Mouse (Mus musculus) G1E (cell line): ENCODE data around the gene Trpv4. TPM values are rescaled to one million over a fixed set of nuclear protein-coding genes. Genes with fewer than 3 reads are reported as not detected.
A peak's percentile ranks its signal among the peaks of the same experiment; 100 is the strongest.

Experiments
- ATAC-seq: 2 replicates; pipeline ENCODE4 v1.8.0; 2016; ENCODE audit warnings: mild to moderate bottlenecking; ENCODE audit not compliant: insufficient number of reproducible peaks, poor library complexity, low FRiP score, severe bottlenecking; ENCODE audit errors: extremely low read depth
- DNase-seq: peaks from one replicate; pipeline ENCODE4 v3.0.0; 2012; ENCODE audit warnings: low spot score
- H3K27me3 ChIP-seq: 2 replicates; pipeline ENCODE4 v1.6.1; 2012; ENCODE audit warnings: mild to moderate bottlenecking, low read length, inconsistent platforms; ENCODE audit not compliant: insufficient read depth
- H3K36me3 ChIP-seq: replicated peaks from 2 replicates; pipeline ENCODE3; 2012; ENCODE audit warnings: mild to moderate bottlenecking, inconsistent platforms
- H3K4me1 ChIP-seq: 2 replicates; pipeline ENCODE4 v1.6.1; 2012; ENCODE audit warnings: low read depth, low read length, inconsistent platforms, mixed read lengths; ENCODE audit not compliant: insufficient read depth
- H3K4me3 ChIP-seq: 2 replicates; pipeline ENCODE4 v1.5.1; 2012; ENCODE audit warnings: low read depth, mild to moderate bottlenecking, inconsistent platforms, low read length, moderate library complexity, mixed read lengths
- H3K9me3 ChIP-seq: replicated peaks from 2 replicates; pipeline ENCODE4 v1.6.1; 2012; ENCODE audit warnings: inconsistent platforms
- CTCF ChIP-seq: IDR thresholded peaks from 2 replicates; pipeline ENCODE4 v1.5.1; 2012; ENCODE audit warnings: low read depth, low read length, inconsistent platforms, mixed read lengths
- GATA1 ChIP-seq: IDR thresholded peaks from 2 replicates; pipeline ENCODE4 v1.6.1; 2012; ENCODE audit warnings: borderline replicate concordance, low read length, inconsistent platforms, mixed read lengths
- GATA2 ChIP-seq: IDR thresholded peaks from 2 replicates; pipeline ENCODE4 v1.6.1; 2012; ENCODE audit warnings: low read depth, low read length, inconsistent platforms, borderline replicate concordance
- POLR2AphosphoS5 ChIP-seq: IDR thresholded peaks from 2 replicates; pipeline ENCODE4 v1.6.1; 2012; ENCODE audit warnings: low read depth, low read length, inconsistent platforms; ENCODE audit not compliant: insufficient replicate concordance
- TAL1 ChIP-seq: conservative IDR thresholded peaks from 2 replicates; pipeline ENCODE4 v1.6.1; 2012; ENCODE audit warnings: low read depth, low read length, inconsistent platforms, mixed read lengths
- polyA plus RNA-seq: library from polyadenylated mRNA; stranded (reverse); fragments of >175 nt; gene quantifications from 2 replicates; pipeline ENCODE4 v1.2.3, GENCODE M21; 2012
- total RNA-seq, 2 experiments: library from RNA; stranded (forward) in 1 of 2; stranded (reverse) in 1 of 2; fragments of 200-1000 nt in 1 of 2; fragments of >200 nt in 1 of 2; fragmentation: Nextera tagmentation in 1 of 2; gene quantifications; 2 replicates each; pipeline ENCODE4 v1.2.3; 2014 to 2017

Gene Trpv4
- total RNA-seq (2014; fragmentation: Nextera tagmentation) (not detected in 2 replicates), total RNA-seq (2017) (not detected in 2 replicates), polyA plus RNA-seq (0.10 and 0.11 TPM in 2 replicates)

DNA sequence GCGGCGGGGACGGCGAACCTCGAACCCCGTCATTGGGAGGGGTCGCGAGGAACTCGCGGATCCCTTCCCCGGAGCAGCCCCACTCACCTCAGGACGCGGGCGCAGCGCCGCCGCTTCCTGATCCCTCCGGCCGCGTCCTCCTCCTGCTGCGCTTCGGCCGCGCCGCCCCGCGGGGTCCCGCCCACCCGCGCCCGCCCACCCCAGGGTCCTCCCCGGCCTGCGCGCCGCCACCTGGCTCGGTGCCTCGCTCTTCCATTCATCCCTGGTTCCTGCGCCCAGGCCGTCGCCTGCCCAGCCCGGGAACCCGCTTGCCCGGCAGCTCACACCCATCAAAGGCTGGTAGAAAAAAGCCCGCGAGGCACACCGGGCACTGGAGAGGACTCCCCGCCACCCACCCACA is at the start of gene Trpv4:
Trpv4 (minus strand) TSS at position 167 of the 400 bp plus-strand sequence.
- Histone ChIP-seq H3K4me3 (no peak within 1 kb of the TSS), H3K27me3 (peaks cover 65% of the 10 kb centered on the region)

DNA sequence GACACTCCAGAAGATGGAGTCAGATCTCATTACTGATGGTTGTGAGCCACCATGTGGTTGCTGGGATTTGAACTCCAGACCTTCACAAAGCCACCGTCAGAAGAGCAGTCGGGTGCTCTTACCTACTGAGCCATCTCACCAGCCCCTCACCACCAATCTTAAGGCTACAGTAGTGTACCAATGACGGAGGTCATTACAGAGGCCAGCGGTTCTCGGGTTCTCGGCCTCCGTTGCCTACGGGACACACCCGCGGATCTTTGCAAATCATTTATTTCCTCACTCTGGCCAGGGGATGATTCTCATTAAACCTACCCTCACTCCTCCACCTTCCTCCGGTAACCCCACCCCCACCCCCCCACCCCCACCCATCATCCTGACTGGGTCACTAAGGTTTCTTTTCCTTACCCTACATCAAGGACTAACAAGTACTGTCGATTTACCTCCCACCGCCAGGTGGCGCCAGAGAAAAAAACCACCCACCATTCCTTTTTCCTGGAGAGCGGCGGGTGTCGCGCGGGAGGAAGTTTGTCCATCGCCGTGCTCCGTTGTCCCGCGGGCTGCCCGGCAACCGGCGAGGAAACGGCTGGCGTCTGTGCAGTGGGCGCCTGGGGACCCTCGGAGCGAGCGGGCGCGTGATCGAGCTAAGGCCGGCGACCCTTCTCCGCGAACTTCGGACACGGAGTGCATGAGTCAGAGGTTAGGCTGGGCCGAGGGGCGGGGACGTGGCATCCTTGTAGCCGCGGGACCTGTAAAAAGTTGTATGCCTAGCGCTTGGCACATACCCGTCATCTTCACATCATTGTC is 49.2 kb upstream of the Trpv4 start, which contains the start of gene Tchp:
Tchp (plus strand) TSS at position 496 of the 804 bp plus-strand sequence.
- Histone ChIP-seq H3K4me3 (peak within 1 kb of the TSS; percentile 94), H3K9me3 (no peaks in the 10 kb centered on the region), H3K27me3 (peaks cover 34% of the 10 kb centered on the region), H3K4me1 (peaks cover 23% of the 10 kb centered on the region), H3K36me3 (peaks cover 39% of the 10 kb centered on the region)
- DNase-seq (peak; percentile 89), ATAC-seq (peak; percentile 75)
- TF ChIP-seq CTCF (peak; percentile 29; the same call in 1 of the 2 replicates), GATA1 (no peak)

More for the DNA sequence above, at the start of gene Trpv4:
- H3K36me3 ChIP-seq = no peaks in the 10 kb centered on the region
- H3K4me1 ChIP-seq = peaks cover 7% of the 10 kb centered on the region; the same call in 1 of the 2 replicates
- H3K9me3 ChIP-seq = no peaks in the 10 kb centered on the region
- ATAC-seq = no peak
- TF ChIP-seq TAL1 = no peak
- no peak for DNase-seq

- peak; percentile 15; the same call in 1 of the 2 replicates for ATAC-seq
- no peaks in the 10 kb centered on the region for H3K36me3 ChIP-seq
- H3K4me1 ChIP-seq = peaks cover 7% of the 10 kb centered on the region; the same call in 1 of the 2 replicates
- DNase-seq = no peak
- no peak overlapping the region for H3K4me3 ChIP-seq
- TF ChIP-seq GATA2 = no peak
- no peak for TF ChIP-seq TAL1
- no peak for TF ChIP-seq GATA1
- 0 out of 2 replicates have a peak, but pooled peaks have one; percentile 13 for TF ChIP-seq CTCF
- TF ChIP-seq POLR2AphosphoS5 = no peak
- H3K27me3 ChIP-seq = peaks cover 47% of the 10 kb centered on the region
- no peaks in the 10 kb centered on the region for H3K9me3 ChIP-seq
Measured at GRCm38 (mm10) chr5:114702403-114703392, 44.5 kb upstream of the Trpv4 start.

DNA sequence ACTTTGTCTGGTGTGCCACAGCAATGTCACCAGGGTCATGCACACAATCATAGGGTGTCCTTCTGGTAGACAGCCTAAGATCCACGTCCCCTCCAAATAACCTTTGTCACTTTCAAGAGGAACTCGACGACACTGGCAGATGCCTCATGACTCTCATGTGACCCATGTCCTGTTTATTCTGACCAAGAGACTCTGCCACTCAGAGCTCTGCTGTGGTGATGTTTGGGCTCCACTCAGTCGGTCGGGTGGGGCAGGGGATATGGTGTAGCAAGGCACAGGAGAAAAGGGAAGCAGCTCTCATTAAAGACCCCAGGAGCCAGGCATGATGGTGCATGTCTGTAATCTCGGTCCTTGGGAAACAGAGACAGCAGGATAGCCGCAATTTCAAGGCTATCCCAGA is 40.8 kb upstream of the Trpv4 start:
- peaks cover 9% of the 10 kb centered on the region; the same call in 1 of the 2 replicates for H3K4me1 ChIP-seq
- no peaks in the 10 kb centered on the region for H3K36me3 ChIP-seq
- H3K9me3 ChIP-seq = no peaks in the 10 kb centered on the region
- DNase-seq = no peak
- peaks cover 50% of the 10 kb centered on the region for H3K27me3 ChIP-seq
- ATAC-seq = no peak
- TF ChIP-seq POLR2AphosphoS5 (no peak), TAL1 (no peak), GATA1 (no peak), CTCF (no peak), GATA2 (no peak)
- H3K4me3 ChIP-seq = no peak overlapping the region

- TF ChIP-seq TAL1 = no peak
- DNase-seq (no peak), ATAC-seq (no peak)
- no peaks in the 10 kb centered on the region for H3K36me3 ChIP-seq
- no peaks in the 10 kb centered on the region for H3K9me3 ChIP-seq
- peaks cover 52% of the 10 kb centered on the region for H3K27me3 ChIP-seq
- no peak overlapping the region for H3K4me3 ChIP-seq
- H3K4me1 ChIP-seq = peaks cover 9% of the 10 kb centered on the region; the same call in 1 of the 2 replicates
Measured at GRCm38 (mm10) chr5:114698044-114698746, 40.0 kb upstream of the Trpv4 start.

- ATAC-seq (no peak), DNase-seq (no peak)
- peaks cover 49% of the 10 kb centered on the region for H3K27me3 ChIP-seq
- no peak overlapping the region for H3K4me3 ChIP-seq
- H3K36me3 ChIP-seq = no peaks in the 10 kb centered on the region
- H3K4me1 ChIP-seq = peaks cover 9% of the 10 kb centered on the region
- TF ChIP-seq POLR2AphosphoS5 = no peak
- no peak for TF ChIP-seq TAL1
- no peak for TF ChIP-seq GATA2
- no peak for TF ChIP-seq CTCF
- TF ChIP-seq GATA1 = no peak
- H3K9me3 ChIP-seq = no peaks in the 10 kb centered on the region
Measured at GRCm38 (mm10) chr5:114696939-114697338, 38.7 kb upstream of the Trpv4 start.
